Mouse (Mus musculus): Measurements from ENCODE around the gene AC170998.1.
A peak's percentile ranks its signal among the peaks of the same experiment; 100 is the strongest.

The AC170998.1 gene

GRCm38 (mm10) chr17:28760736-28761312, 34.9 kb downstream of the AC170998.1 start:
- no peak for DNase-seq (ENCODE audit: low read depth)

GRCm38 (mm10) chr17:28761871-28762270, 36.0 kb downstream of the AC170998.1 start:
- peak; percentile 78 for DNase-seq (ENCODE audit: low read depth)

- no peak for DNase-seq (ENCODE audit: low read depth)
These were observed 40.3 kb downstream of the AC170998.1 start for GRCm38 (mm10) chr17:28766203-28766602.

GRCm38 (mm10) chr17:28766781-28767515, 41.1 kb downstream of the AC170998.1 start:
- no peak for DNase-seq (ENCODE audit: low read depth)

GRCm38 (mm10) chr17:28769121-28769874, 43.4 kb downstream of the AC170998.1 start, which contains the start of gene Mapk13:
Mapk13 (plus strand) TSS chr17:28769297.
- peak; percentile 36 for DNase-seq (ENCODE audit: low read depth)

- no peak for DNase-seq (ENCODE audit: low read depth)
These were observed 44.1 kb downstream of the AC170998.1 start for GRCm38 (mm10) chr17:28769875-28770421.

- DNase-seq (ENCODE audit: low read depth), result no peak
These were observed 45.4 kb downstream of the AC170998.1 start for GRCm38 (mm10) chr17:28771289-28771688.

GRCm38 (mm10) chr17:28774303-28774702, 48.4 kb downstream of the AC170998.1 start:
- DNase-seq (ENCODE audit: low read depth), result peak; percentile 33

GRCm38 (mm10) chr17:28775161-28775560, 49.3 kb downstream of the AC170998.1 start:
- no peak for DNase-seq (ENCODE audit: low read depth)

Measured in induced T-regulatory cell, adult 2 months (primary cell).